Mouse (Mus musculus) ES-E14 (cell line): ENCODE results near the gene Vmn2r104.

ENCODE experiments used
- CHD2 ChIP-seq: IDR thresholded peaks from 2 replicates; pipeline ENCODE4 v1.6.1; 2014; ENCODE audit warnings: mild to moderate bottlenecking, low read depth, low read length, inconsistent platforms
- ZC3H11A ChIP-seq: IDR thresholded peaks from 2 replicates; pipeline ENCODE4 v1.6.1; 2012; ENCODE audit warnings: low read depth, mild to moderate bottlenecking, inconsistent platforms, low read length, borderline replicate concordance
- ZNF384 ChIP-seq: IDR thresholded peaks from 2 replicates; pipeline ENCODE4 v1.6.1; 2012; ENCODE audit warnings: low read depth, low read length, inconsistent platforms

DNA sequence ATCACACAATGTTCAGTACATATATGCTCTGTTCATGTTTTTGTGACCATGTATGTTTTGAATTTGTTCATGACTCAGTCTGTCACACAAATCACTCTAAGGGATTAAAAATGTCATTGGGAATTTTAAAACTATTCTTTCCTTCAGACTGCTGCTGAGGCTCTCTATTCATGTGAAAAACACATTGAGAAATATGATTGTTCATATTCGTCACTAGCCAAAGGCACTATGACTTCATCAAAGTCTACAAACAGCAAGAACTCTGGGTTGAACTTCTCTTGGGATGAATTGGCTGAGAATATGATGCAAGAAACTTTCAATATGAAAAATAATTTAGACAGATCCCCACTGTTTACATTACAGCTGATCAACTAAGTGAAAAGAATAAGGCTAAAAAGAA, at the start of gene Vmn2r104:
- no peak for TF ChIP-seq ZNF384
- TF ChIP-seq CHD2, result no peak
- TF ChIP-seq ZC3H11A, result no peak
